Comparison of ENCODE assay signal across 7 mouse cellular contexts in the genomic region with DNA sequence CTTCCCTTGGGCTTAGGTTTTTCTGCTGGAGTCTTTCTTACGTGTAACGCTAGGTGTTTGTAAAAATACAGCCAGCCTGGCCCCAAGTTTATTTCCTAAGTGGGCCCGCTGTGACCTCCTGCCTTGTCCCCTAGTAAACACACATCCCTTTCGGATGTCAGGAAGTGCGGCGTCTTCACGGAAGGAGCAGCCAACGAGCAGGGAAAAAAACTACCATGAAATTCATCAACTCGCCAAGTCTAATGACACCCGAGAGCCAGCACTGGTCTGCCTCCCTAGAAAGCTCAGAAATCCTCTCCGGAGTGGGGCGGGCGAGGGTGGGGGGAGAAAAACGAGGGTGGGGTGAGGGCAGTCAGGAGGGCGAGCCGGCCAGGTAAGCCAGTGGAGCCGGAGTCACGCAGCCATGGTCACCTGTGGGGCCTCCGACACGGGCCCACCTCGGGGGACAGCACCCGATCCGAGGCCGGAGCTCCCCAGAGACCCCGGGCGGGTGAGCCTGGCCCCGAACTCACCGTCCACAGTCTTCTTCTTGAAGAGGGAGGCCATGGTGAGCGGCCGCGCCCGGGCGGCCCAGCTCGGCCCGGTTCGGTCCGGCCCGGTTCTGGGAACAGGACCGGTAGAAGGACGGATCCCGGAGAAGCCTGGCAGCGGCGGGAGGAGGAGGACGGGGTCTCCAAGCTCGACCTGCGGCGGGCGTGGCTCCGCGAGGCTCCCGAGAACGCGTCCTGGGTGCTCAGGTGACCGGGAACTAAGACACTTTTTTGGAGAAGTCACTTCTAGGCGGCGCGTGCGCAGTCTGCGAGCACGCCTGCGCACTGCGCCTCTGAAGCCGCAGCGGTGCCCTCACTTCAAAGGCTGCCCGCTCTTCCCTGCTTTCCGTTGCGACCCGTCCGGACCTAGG. TPM values are rescaled to one million over a fixed set of nuclear protein-coding genes. Genes with fewer than 3 reads are reported as not detected.
DNase-seq lines count a peak whose midpoint lies in the region; ATAC-seq lines count a peak whose summit lies in the region.

A gene (minus strand): TSS at position 764 of the 901 bp plus-strand sequence.

- peaks cover 12% of the 10 kb centered on the region for H3K4me1 ChIP-seq in embryonic facial prominence, embryonic 10.5 days
- peaks cover 7% of the 10 kb centered on the region; the same call in 1 of the 2 replicates for H3K4me1 ChIP-seq in limb, embryonic 12.5 days (replicated peaks)
- peaks cover 12% of the 10 kb centered on the region for H3K4me1 ChIP-seq in midbrain, embryonic 15.5 days

- H3K4me2 ChIP-seq in limb, embryonic 12.5 days: peak within 1 kb of the TSS; percentile 72
- H3K4me2 ChIP-seq in midbrain, embryonic 15.5 days: peak within 1 kb of the TSS; percentile 83

- H3K4me3 ChIP-seq in embryonic facial prominence, embryonic 10.5 days: peak within 1 kb of the TSS; percentile 84
- peak within 1 kb of the TSS; percentile 84 for H3K4me3 ChIP-seq in limb, embryonic 12.5 days (replicated peaks)
- peak within 1 kb of the TSS; percentile 98 for H3K4me3 ChIP-seq in midbrain, embryonic 15.5 days

- no peaks in the 10 kb centered on the region for H3K27me3 ChIP-seq in embryonic facial prominence, embryonic 10.5 days (replicated peaks; ENCODE audit: low read depth, poor library complexity, severe bottlenecking)
- no peaks in the 10 kb centered on the region for H3K27me3 ChIP-seq in limb, embryonic 12.5 days
- H3K27me3 ChIP-seq in midbrain, embryonic 15.5 days (replicated peaks): no peaks in the 10 kb centered on the region

- DNase-seq in adrenal gland, postnatal 14 days: peak; percentile 90
- peak; percentile 88 for DNase-seq in embryonic facial prominence, embryonic 10.5 days (ENCODE audit: low spot score)
- peak; percentile 89 for DNase-seq in kidney, adult 11 months
- peak; percentile 58 to 83 for DNase-seq in spleen, postnatal 10 days (ENCODE audit: low spot score in 2 of 2)

- peak within 1 kb of the TSS; percentile 87 for H3K27ac ChIP-seq in embryonic facial prominence, embryonic 10.5 days (replicated peaks)
- peak within 1 kb of the TSS; percentile 64 for H3K27ac ChIP-seq in limb, embryonic 12.5 days
- H3K27ac ChIP-seq in midbrain, embryonic 15.5 days: peak within 1 kb of the TSS; percentile 82

- H3K9ac ChIP-seq in limb, embryonic 12.5 days (replicated peaks): peak within 1 kb of the TSS; percentile 86
- H3K9ac ChIP-seq in midbrain, embryonic 15.5 days: peak within 1 kb of the TSS; percentile 78

- H3K9me3 ChIP-seq in embryonic facial prominence, embryonic 10.5 days: no peaks in the 10 kb centered on the region
- peaks cover 4% of the 10 kb centered on the region; the same call in 1 of the 2 replicates for H3K9me3 ChIP-seq in limb, embryonic 12.5 days
- no peaks in the 10 kb centered on the region for H3K9me3 ChIP-seq in midbrain, embryonic 15.5 days

- under 1% methylated on average over 69 of the region's 69 CpGs for WGBS in embryonic facial prominence, embryonic 10.5 days
- WGBS in limb, embryonic 12.5 days: under 1% methylated on average over 69 of the region's 69 CpGs
- under 1% methylated on average over 69 of the region's 69 CpGs for WGBS in midbrain, embryonic 15.5 days

- no peaks in the 10 kb centered on the region; the same call in 1 of the 2 replicates for H3K36me3 ChIP-seq in embryonic facial prominence, embryonic 10.5 days (replicated peaks)
- H3K36me3 ChIP-seq in limb, embryonic 12.5 days: no peaks in the 10 kb centered on the region
- H3K36me3 ChIP-seq in midbrain, embryonic 15.5 days (replicated peaks): no peaks in the 10 kb centered on the region

- peak; percentile 88 for ATAC-seq in granulocyte monocyte progenitor cell, adult 5-6 weeks (replicated peaks; ENCODE audit: poor library complexity, severe bottlenecking)
- ATAC-seq in limb, embryonic 12.5 days (ENCODE audit: insufficient number of reproducible peaks, insufficient read depth, low FRiP score, low TSS enrichment, low read depth): peak; percentile 85
- ATAC-seq in midbrain, embryonic 15.5 days (replicated peaks): peak; percentile 97

RNA-seq across cellular contexts. Expression of the gene that starts here (rescaled TPM):
- total RNA-seq in adrenal gland, postnatal 14 days (2021): 50.3 and 61.0 TPM in 2 replicates
- 57.1 and 60.9 TPM in 2 replicates for polyA plus RNA-seq in embryonic facial prominence, embryonic 10.5 days (2016; fragmentation: Nextera tagmentation; extraction: Ambion mirVana)
- 35.5 and 44.5 TPM in 2 replicates for total RNA-seq in granulocyte monocyte progenitor cell, adult 5-6 weeks (2014; fragmentation: Nextera tagmentation)
- total RNA-seq in granulocyte monocyte progenitor cell, adult 5-6 weeks (2017): 29.7 and 32.0 TPM in 2 replicates
- 109 and 110 TPM in 2 replicates for polyA plus RNA-seq in limb, embryonic 12.5 days (2016; fragmentation: Nextera tagmentation; extraction: Ambion mirVana)
- polyA plus RNA-seq in midbrain, embryonic 15.5 days (2015; fragmentation: Nextera tagmentation; extraction: Ambion mirVana): 96.8 and 101 TPM in 2 replicates

Comparison
In these comparisons a context has a peak if more than half of its experiments do, and no peak if none do; other contexts are left out.
1. Peak in every context shown above with its lines: DNase-seq, ATAC-seq, H3K4me3 ChIP-seq and H3K27ac ChIP-seq.